Mouse (Mus musculus) neural tube, embryonic 13.5 days (tissue): ENCODE data around the gene Parp6. TPM values are rescaled to one million over a fixed set of nuclear protein-coding genes. Genes with fewer than 3 reads are reported as not detected.

Source experiments
- ATAC-seq: fragments of 200-750 bp; cut with Nextera tagmentation; 2 replicates; pipeline ENCODE4 v1.8.0; 2017; ENCODE audit warnings: low read depth, mild to moderate bottlenecking, moderate TSS enrichment, moderate library complexity
- H3K27ac ChIP-seq: fragments of 300-500 bp; sonication (generic); replicated peaks from 2 replicates; pipeline ENCODE4 v1.5.1; 2015; ENCODE audit warnings: moderate library complexity, mild to moderate bottlenecking, inconsistent platforms
- H3K27me3 ChIP-seq: fragments of 300-500 bp; sonication (generic); 2 replicates; pipeline ENCODE4 v1.6.1; 2015; ENCODE audit warnings: mild to moderate bottlenecking, inconsistent platforms
- H3K36me3 ChIP-seq: fragments of 300-500 bp; sonication (generic); 2 replicates; pipeline ENCODE4 v1.6.1; 2015; ENCODE audit warnings: mild to moderate bottlenecking, inconsistent platforms
- H3K4me1 ChIP-seq: fragments of 300-500 bp; sonication (generic); replicated peaks from 2 replicates; pipeline ENCODE4 v1.6.1; 2015; ENCODE audit warnings: inconsistent platforms
- H3K4me2 ChIP-seq: fragments of 300-500 bp; sonication (generic); 2 replicates; pipeline ENCODE4 v1.6.1; 2015; ENCODE audit warnings: inconsistent platforms, mild to moderate bottlenecking, moderate library complexity
- H3K4me3 ChIP-seq: fragments of 300-500 bp; sonication (generic); 2 replicates; pipeline ENCODE4 v1.5.1; 2015; ENCODE audit warnings: mild to moderate bottlenecking, inconsistent platforms
- H3K9ac ChIP-seq: fragments of 300-500 bp; sonication (generic); 2 replicates; pipeline ENCODE4 v1.6.1; 2015; ENCODE audit warnings: moderate library complexity, mild to moderate bottlenecking, inconsistent platforms
- H3K9me3 ChIP-seq: fragments of 300-500 bp; sonication (generic); 2 replicates; pipeline ENCODE4 v1.6.1; 2016; ENCODE audit warnings: inconsistent platforms
- WGBS: fragments of 180-500 bp; shearing (Covaris S2); methylation state at CpG from one replicate; pipeline ENCODE4 v1.1.7; 2015; 5-methylcytosine and 5-hydroxymethylcytosine counted together
- polyA plus RNA-seq: library from polyadenylated mRNA; unstranded; fragments of >200 nt; fragmentation: Nextera tagmentation; extraction: Ambion mirVana; gene quantifications from 2 replicates; pipeline ENCODE4 v1.2.1, GENCODE M21; 2015

Gene Parp6
- polyA plus RNA-seq, 1 experiment from 2014 or later = 197 TPM

- Histone ChIP-seq H3K4me1 (no peaks in the 10 kb centered on the region), H3K4me3 (no peak overlapping the region), H3K27ac (no peak overlapping the region), H3K9me3 (no peaks in the 10 kb centered on the region), H3K27me3 (no peaks in the 10 kb centered on the region), H3K4me2 (no peak overlapping the region), H3K9ac (no peak overlapping the region), H3K36me3 (0 out of 2 replicates have a peak, but pooled peaks cover 7% of the 10 kb centered on the region)
- ATAC-seq = no peak
- 94% methylated on average over 2 of the region's 2 CpGs for WGBS
Measured at GRCm38 (mm10) chr9:59610950-59611349, 6.1 kb upstream of the Parp6 start.

GRCm38 (mm10) chr9:59615797-59616196, 1.3 kb upstream of the Parp6 start:
- Histone ChIP-seq H3K4me2 (no peak overlapping the region), H3K36me3 (no peaks in the 10 kb centered on the region), H3K9me3 (no peaks in the 10 kb centered on the region), H3K4me1 (peaks cover 33% of the 10 kb centered on the region), H3K4me3 (no peak overlapping the region), H3K9ac (no peak overlapping the region), H3K27ac (no peak overlapping the region), H3K27me3 (no peaks in the 10 kb centered on the region)
- no peak for ATAC-seq
- 85% methylated on average over 2 of the region's 2 CpGs for WGBS

DNA sequence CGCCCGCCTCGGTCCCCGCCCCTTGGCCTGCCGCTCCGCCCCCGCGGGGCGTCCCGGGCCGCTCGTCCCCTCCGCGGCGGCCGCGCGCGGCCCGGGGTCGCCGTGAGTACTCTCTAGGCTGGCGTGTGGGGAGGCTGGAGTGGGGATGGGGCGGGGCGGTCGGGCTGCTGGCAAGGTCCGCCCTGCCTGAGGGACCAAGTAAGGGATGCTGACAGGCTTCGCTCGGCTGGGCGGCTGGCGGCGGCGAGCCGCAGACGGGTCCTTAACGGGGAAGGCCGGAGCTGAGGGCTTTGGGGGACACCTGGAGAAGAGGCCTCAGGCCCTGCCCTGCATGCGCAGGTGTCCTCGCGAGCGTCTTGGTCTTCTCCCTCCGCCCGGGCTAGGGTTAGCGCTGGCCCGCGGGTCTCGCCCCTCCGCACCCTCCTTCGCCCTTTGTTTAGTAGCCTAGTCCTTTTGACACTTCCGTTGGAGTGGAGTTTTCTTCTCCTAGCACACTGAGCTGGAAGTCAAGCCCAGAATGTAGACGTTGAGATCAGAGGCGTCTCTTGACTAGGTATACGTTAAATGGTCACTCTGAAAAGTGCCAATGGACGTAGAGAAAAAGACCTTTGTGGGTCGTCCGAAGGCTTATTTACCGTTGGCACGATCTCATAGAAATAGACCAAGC, 356 bp downstream of the Parp6 start:
- under 1% methylated on average over 42 of the region's 58 CpGs for WGBS
- Histone ChIP-seq H3K9me3 (no peaks in the 10 kb centered on the region), H3K27me3 (no peaks in the 10 kb centered on the region), H3K4me1 (peaks cover 33% of the 10 kb centered on the region), H3K4me2 (peak overlapping the region; percentile 73), H3K27ac (peak overlapping the region; percentile 96), H3K4me3 (peak overlapping the region; percentile 97), H3K36me3 (peaks cover 9% of the 10 kb centered on the region), H3K9ac (peak overlapping the region; percentile 95)
- peak; percentile 61 for ATAC-seq

DNA sequence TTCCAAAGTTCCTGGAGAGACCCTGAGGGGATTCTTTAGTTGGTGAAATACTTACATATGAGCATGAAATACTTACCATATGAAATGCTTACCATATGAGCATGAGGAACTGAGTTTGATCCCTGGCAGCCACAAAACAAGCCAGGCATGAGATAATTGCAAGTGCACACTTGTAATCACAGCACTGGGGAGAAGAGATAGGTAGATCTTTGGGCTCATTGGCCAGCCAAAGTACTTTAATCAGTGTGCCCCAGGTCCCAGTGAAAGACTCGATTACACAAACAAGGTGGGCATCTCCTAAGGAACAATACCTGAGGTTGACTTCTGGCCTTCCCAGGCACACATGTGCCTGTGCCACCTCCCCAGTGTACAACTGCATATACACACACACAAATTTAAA, 21.3 kb downstream of the Parp6 start:
- Histone ChIP-seq H3K9ac (no peak overlapping the region), H3K27ac (no peak overlapping the region), H3K4me3 (no peak overlapping the region), H3K27me3 (no peaks in the 10 kb centered on the region), H3K36me3 (peaks cover 82% of the 10 kb centered on the region), H3K4me1 (no peaks in the 10 kb centered on the region), H3K9me3 (no peaks in the 10 kb centered on the region), H3K4me2 (no peak overlapping the region)
- no peak for ATAC-seq
- WGBS = 94% methylated on average over 1 of the region's 1 CpGs

DNA sequence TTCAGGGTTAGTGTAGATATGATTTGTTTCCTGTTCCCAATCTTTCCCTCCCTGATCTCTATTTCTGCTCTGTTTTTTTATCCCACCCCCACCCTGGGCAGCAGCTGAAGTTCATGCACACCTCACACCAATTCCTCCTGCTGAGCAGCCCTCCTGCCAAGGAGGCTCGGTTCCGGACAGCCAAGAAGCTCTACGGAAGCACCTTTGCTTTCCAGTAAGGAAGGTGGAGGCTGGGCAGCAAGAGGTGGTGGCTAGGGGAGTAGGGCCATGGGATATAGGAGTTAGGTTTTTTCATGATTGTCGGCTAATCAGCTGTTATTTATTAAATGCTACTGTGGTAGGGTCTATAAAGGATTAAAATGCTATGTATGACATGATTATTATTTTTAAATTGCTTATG, 22.9 kb downstream of the Parp6 start:
- H3K36me3 ChIP-seq = peaks cover 79% of the 10 kb centered on the region
- H3K4me1 ChIP-seq = no peaks in the 10 kb centered on the region
- WGBS = 89% methylated on average over 4 of the region's 4 CpGs
- no peak for ATAC-seq
- no peak overlapping the region for H3K4me3 ChIP-seq
- H3K9ac ChIP-seq = no peak overlapping the region
- H3K9me3 ChIP-seq = no peaks in the 10 kb centered on the region
- H3K4me2 ChIP-seq = no peak overlapping the region
- no peaks in the 10 kb centered on the region for H3K27me3 ChIP-seq
- no peak overlapping the region for H3K27ac ChIP-seq

GRCm38 (mm10) chr9:59641320-59641719, 24.2 kb downstream of the Parp6 start:
- no peaks in the 10 kb centered on the region for H3K9me3 ChIP-seq
- no peak overlapping the region for H3K4me2 ChIP-seq
- H3K27me3 ChIP-seq = no peaks in the 10 kb centered on the region
- no peak overlapping the region for H3K9ac ChIP-seq
- no peak for ATAC-seq
- H3K27ac ChIP-seq = no peak overlapping the region
- 75% methylated on average over 2 of the region's 2 CpGs for WGBS
- no peak overlapping the region for H3K4me3 ChIP-seq
- no peaks in the 10 kb centered on the region for H3K4me1 ChIP-seq
- H3K36me3 ChIP-seq = peaks cover 77% of the 10 kb centered on the region

DNA sequence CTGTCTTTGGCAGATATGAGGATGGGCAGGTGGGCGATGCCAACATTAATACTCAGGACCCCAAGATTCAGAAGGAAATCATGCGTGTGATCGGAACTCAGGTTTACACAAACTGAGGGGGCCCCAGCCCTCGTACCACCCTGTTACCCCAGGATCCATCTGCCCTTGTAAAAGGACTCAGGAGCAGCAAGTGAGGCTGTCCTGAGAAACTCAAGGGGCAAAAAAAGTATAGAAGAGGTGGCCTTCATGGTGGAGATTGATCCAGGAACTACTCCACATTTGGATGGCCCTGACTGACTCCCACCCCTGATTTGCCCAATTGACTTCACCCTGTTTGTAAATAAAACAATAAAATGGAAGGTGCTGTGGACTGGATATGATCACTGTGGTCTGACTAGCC, 32.8 kb downstream of the Parp6 start:
- ATAC-seq = no peak
- no peak overlapping the region for H3K9ac ChIP-seq
- no peak overlapping the region for H3K4me3 ChIP-seq
- no peaks in the 10 kb centered on the region for H3K9me3 ChIP-seq
- H3K4me2 ChIP-seq = no peak overlapping the region
- H3K27ac ChIP-seq = no peak overlapping the region
- no peaks in the 10 kb centered on the region for H3K27me3 ChIP-seq
- H3K4me1 ChIP-seq = no peaks in the 10 kb centered on the region
- over 99% methylated on average over 4 of the region's 4 CpGs for WGBS
- H3K36me3 ChIP-seq = peaks cover 69% of the 10 kb centered on the region

DNA sequence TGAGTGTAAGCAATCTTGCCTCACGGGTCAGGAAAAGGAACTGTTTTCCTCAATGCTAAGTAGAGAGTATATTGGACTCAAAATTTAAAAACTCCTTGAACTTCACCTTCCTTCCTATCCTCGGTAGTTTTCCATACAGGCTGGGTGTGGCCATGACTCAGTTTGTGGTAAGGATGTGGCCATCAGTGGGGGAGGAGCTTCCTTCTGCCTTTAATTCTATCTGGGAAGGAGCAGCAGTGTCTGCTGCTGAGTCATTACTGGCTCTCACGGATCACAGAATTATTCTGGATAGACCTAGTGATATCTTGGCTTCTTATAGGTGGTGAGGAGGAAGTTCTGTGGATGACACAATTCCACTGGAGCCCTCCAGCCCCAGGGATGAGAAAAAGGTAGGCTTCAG, 36.3 kb downstream of the Parp6 start:
- no peak for ATAC-seq

GRCm38 (mm10) chr9:59654450-59654983, 37.4 kb downstream of the Parp6 start:
- Histone ChIP-seq H3K9ac (no peak overlapping the region), H3K4me1 (peaks cover 21% of the 10 kb centered on the region), H3K27ac (no peak overlapping the region), H3K4me3 (no peak overlapping the region), H3K27me3 (no peaks in the 10 kb centered on the region), H3K36me3 (peaks cover 27% of the 10 kb centered on the region), H3K4me2 (no peak overlapping the region), H3K9me3 (no peaks in the 10 kb centered on the region)
- ATAC-seq = no peak
- 93% methylated on average over 2 of the region's 2 CpGs for WGBS

More for the DNA sequence above, 36.3 kb downstream of the Parp6 start:
- H3K9me3 ChIP-seq = no peaks in the 10 kb centered on the region
- H3K4me2 ChIP-seq = no peak overlapping the region
- no peak overlapping the region for H3K9ac ChIP-seq
- no peak overlapping the region for H3K27ac ChIP-seq
- H3K36me3 ChIP-seq = peaks cover 38% of the 10 kb centered on the region
- no peak overlapping the region for H3K4me3 ChIP-seq
- H3K4me1 ChIP-seq = peaks cover 9% of the 10 kb centered on the region
- H3K27me3 ChIP-seq = no peaks in the 10 kb centered on the region
- WGBS = 36% methylated on average over 3 of the region's 3 CpGs

DNA sequence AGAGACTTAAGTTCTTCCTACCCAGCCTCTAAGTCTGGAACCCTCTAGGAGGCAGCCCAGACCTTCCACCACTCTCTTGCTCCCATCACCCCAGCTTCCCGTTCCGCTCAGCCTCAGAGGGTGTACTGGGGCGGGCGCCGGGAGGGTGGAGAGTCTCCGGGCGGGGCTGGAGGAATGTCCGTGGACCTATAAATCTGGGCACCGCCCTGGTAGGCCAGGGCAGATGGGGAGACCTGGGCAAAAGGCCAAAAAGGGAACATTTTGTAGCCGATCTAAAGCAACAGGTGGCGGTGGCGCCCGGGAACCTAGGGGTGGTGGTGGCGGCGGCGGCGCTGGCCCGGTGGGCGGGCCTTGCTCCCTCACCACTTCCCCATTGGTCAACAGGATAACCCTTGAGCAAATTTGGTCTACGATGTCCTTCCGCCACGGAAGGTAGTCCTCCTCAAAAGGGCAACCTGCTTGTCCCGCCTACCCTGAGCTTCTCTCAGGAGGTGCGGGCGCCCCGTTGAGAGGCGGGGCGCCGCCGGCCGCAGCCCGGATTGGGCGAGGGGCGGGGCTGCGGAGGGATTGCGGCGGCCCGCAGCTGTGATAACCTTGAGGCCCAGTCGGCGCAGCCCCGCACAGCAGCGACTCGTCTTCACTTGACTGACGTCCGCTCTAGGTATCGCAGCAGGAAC, 39.0 kb downstream of the Parp6 start, which contains the start of gene Pkm:
Gene Pkm (plus strand): TSS at position 411 of the 677 bp plus-strand sequence.
- Histone ChIP-seq H3K4me3 (peak within 1 kb of the TSS; percentile 84), H3K4me2 (peak within 1 kb of the TSS; percentile 90), H3K9ac (peak within 1 kb of the TSS; percentile 95), H3K27ac (peak within 1 kb of the TSS; percentile 99), H3K9me3 (no peaks in the 10 kb centered on the region), H3K27me3 (no peaks in the 10 kb centered on the region), H3K36me3 (peaks cover 19% of the 10 kb centered on the region), H3K4me1 (peaks cover 36% of the 10 kb centered on the region)
- peak; percentile 87 for ATAC-seq
- WGBS = under 1% methylated on average over 46 of the region's 46 CpGs

DNA sequence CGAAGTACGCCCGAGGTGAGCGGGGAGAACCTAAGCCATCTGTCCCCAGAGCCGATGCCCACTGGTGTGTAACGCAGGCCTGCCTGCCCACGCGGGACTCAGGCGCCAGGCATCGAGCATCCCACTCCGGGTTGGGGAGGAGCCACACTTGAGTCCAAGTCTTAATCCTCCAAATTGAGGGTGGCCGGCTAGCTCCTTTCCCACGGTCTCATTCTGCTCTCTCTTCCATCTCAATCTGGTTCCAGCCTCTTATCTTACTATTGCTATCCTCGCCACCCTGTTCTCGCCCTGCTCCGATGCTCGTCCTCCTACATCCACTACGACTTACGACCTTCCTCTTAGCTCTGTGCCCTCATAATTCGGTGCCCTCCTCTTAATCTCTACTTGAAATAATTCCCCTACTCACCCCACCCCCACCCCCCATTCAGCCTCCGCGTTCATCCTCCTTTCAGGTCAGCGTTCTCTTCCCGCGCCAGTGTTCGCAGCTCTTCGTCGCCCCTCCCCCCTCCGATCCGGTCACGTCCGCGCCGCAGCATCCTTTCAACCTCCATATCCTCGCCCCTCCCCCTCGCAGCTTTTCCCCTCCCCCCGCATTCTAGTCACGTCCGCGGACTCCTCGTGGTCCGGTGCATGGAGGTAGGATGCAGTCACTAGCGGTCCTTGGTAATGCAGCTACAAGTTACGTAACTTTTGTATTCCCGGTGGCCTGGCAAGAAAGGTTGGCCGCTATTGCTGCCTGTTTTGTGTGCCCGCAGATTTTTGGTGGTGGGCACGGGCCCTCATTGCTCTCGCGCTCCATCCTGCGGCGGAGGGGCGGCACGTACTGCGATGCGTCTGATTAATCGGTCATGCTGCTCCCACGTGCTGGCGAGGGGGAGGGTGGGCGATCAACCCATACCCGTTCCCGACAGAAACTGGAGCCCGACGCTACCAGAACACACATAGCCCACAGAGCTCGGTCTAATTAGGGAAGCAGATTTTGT, 39.8 kb downstream of the Parp6 start:
- H3K4me3 ChIP-seq = peak overlapping the region; percentile 84
- peaks cover 15% of the 10 kb centered on the region; the same call in 1 of the 2 replicates for H3K36me3 ChIP-seq
- H3K9me3 ChIP-seq = no peaks in the 10 kb centered on the region
- peak; percentile 64 for ATAC-seq
- peak overlapping the region; percentile 95 for H3K9ac ChIP-seq
- H3K4me1 ChIP-seq = peaks cover 45% of the 10 kb centered on the region
- peak overlapping the region; percentile 90 for H3K4me2 ChIP-seq
- under 1% methylated on average over 63 of the region's 65 CpGs for WGBS
- no peaks in the 10 kb centered on the region for H3K27me3 ChIP-seq
- H3K27ac ChIP-seq = peak overlapping the region; percentile 99
